Mouse (Mus musculus): ENCODE data around the gene Mgme1.

DNA sequence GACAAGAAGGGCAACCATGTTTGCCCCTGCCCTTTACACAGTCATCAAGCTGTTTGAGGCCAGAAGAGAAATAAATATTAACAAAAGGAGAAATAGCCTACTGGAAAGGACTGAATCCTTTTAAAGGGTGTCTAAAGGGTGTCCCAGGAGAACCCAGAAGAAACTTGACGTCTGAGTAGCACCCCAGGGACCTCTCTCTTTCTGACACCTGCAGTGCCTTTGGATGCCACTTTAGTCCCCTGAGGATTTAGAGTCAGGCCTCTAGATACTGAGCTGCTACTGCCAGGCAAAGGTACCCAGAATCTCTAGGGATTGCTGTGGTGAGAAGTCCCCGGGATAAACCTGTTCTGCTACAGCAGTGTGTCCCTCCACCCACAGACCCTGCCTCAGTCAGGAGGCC lies 31.1 kb upstream of the Mgme1 start:
- TF ChIP-seq POLR2A (IDR thresholded peaks at IDR 0.05; ENCODE audit: low read depth, low read length) (no peak), CTCF (conservative IDR thresholded peaks at IDR 0.05; ENCODE audit: insufficient read depth, insufficient read length, low read depth, low read length) (no peak)

All from kidney, adult 2 months (tissue).